Mouse (Mus musculus) layer of hippocampus, adult 9-11 months (tissue): ENCODE results near the gene Pllp.
A peak's percentile ranks its signal among the peaks of the same experiment; 100 is the strongest.

Source experiments
- DNase-seq: peaks from one replicate; pipeline ENCODE4 v3.0.0; 2022

Pllp gene

DNA sequence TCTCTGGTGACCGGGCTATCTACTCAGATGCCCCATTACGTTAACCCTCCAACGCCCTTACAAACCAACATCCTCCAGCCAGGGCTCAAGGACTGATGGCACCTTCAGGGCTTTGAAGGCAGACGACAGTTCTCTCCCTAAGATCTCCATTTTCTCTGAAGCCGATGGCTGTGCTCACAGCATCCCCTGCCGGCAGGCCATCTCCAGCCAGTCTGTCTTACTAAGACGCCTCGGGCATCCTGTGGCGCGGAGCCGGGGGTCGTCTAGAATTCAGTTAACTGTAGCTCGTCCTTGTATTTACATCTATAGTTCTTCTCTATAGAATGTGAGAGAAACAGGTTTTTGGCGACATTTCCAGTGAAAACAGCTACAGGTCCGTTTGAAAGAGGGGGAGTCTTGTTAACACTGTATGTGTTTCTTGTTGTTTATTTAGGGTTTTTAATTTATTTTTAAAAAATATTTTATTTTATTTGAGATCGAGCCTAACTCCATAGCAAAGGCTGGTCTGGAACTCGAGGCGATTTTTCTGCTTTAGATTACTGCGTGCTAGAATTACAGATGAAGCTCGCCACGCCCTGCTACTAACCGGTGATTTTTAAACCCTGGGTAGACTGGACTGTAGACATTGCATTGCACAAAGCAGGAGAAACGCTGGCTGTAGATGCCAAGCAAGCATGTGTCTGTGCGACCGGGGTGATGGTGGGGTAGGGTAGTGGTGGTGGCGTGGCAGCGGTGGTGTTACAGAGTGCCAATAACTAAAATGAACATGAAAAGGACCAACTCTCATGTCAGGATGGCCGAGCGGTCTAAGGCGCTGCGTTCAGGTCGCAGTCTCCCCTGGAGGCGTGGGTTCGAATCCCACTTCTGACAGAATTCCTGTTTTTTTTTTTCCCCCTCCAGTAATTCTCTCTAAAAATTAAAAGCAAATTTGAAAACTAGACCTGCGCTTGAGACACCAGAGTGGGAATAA lies 7.1 kb upstream of the Pllp start:
- peak; percentile 83 for DNase-seq

DNA sequence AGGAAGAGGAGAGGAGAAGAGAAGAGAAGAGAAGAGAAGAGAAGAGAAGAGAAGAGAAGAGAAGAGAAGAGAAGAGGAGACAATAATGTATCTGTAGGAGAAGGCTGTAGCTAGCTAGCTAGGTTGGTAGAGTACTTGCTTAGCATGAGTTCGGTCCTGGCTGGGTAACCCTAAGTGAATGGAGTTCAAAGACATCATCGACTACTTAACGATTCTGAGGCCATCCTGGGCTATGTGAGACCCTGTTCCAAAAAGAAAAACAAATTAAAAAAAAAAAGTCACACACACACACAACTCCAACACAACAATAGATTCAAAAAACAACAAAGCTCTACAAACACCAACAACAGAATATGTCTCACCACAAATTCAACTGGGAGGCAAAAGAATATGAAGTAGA lies 6.1 kb upstream of the Pllp start:
- DNase-seq: no peak

DNA sequence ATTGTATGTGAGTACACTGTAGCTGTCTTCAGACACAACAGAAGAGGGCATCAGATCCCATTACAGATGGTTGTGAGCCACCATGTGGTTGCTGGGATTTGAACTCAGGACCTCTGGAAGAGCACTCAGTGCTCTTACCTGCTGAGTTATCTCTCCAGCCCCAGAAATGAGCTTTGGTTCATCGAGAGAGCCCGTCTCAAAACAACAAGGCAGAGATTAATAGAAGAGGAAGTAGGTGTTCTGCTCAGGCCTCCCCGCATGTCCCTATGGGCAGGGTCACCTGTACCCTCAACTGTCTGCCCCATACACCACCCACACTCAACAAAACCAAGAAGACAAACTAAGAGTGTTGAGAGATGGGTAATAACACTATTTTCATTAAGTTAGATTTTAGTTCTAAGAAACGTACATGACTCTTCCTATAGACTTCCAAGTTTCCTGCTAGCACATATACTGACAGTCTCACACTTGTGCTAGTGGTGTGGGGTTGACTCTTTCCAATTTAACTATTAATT lies 4.4 kb upstream of the Pllp start:
- no peak for DNase-seq

DNA sequence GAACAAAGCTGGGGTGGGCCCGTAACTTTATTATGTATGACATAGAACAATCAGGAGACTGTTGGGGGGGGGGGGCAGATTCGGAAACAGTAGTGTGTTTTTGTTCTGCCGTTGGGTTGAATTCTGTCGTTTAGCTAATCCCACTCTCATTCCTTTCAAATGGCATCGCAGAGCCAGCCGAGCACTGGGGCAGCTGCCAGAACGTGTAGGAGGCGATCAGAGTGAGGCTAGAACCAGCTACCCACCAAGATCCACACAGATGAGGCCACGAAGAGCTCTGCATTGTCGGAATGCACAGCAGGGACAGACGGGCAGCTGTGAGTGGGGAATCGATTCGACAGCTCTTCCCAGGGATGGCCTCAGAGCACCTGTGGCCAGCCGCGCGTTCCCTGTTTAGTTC lies 3.3 kb upstream of the Pllp start:
- peak; percentile 71 for DNase-seq

DNA sequence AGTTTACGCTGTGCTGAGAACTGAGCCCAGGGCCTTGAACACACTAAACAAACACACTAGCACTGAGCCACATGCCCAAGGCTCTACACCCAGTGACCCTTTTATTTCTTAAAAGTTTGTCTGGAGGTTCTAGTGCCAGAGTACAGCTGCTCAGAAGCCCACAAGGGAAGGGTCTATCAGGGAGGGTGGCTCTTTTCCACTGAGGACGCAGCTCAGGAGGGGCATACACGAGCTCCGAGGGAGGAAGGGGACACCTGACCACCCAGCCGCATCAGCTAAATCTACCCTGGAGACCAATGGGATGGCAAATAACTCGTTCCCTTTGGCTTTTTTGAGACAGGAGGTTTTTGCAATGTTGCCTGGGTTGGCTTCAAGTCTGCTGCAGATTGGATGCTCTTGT lies 1.9 kb upstream of the Pllp start:
- DNase-seq: no peak

DNA sequence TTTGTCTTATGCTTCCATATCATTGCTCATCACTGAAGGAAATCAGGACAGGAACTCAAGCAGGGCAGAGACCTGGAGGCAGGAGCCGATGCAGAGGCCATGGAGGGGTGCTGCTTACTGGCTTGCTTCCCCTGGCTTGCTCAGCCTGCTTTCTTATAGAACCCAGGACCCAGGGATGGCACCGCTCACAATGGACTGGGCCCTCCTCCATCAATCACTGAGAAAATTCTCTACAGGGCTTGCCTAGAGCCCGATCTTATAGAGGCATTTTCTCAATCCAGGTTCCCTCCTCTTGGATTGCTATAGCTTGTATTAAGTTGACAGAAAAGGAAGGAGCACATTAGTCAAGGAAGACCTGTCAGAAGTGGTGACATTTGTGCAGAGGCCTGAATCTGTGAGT lies 488 bp upstream of the Pllp start:
- no peak for DNase-seq

DNA sequence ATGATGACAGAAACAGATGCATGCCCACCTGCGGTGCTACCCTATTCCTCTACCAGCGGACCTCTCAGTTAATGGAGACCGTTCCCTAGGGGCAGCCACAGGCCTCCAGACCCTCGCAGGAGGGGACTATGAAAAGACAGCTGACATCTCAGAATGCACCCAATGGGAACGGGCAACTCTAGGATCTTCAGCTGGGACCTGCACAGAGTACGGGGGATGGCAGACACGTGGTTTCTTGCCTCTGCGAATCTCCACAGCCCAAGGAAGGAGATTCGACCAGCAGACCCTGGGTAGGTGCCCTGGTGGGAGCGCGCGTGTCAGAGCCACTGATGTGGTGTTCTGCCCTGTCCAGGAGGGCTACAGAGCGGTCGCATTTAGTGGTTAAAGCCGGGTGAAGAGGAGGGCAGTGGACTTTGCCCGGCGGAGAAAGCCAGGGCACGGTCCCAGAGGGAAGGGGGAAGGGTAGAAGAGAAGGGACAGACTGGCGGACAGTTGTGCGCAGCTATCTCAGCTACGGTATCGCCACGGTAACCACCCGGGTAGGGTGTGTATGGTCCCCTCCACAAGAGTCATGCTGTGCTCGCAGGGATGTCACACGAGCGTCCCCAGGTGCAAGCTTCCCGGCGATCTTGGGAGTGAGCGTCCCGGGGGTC lies 611 bp downstream of the Pllp start:
- no peak for DNase-seq

DNA sequence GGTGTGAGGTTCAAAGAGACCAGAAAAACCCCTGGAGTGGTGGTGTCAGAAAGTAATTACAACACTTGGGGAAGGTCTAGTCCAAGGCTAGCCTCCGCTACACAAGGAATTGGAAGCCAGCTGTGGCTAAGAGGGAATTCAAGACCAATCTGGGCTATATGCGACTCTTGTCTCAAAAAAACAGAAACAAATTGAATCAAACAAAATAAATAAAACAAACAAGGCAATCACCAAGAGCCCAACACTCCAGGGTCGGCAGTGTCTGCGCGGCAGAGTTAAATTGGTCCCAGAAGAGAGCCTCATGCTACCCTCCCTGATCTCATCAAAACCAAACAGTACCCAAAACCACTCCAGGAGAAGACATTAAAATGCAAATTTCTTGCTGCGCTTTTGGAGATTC lies 1.4 kb downstream of the Pllp start:
- no peak for DNase-seq

DNA sequence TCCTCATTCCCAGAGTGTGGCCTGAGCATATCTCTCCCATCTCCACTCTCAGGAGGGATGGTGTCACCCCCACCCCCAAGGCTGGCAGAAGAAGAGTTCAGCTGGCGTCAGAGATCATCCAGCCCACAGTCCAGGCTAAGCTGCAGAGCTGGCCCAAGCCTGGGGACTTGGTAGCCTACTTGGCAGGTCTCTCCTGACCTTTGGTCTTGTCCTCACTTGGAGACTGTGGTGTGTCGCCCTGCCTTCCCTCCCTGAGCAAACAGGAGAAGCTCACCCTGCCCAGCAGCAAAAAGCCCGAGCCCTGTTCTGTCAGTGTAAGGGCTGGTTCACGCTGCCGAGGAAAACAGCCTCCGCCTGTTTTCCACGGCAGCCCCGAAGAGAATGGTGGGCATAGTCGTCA lies 10.1 kb downstream of the Pllp start:
- DNase-seq: no peak

DNA sequence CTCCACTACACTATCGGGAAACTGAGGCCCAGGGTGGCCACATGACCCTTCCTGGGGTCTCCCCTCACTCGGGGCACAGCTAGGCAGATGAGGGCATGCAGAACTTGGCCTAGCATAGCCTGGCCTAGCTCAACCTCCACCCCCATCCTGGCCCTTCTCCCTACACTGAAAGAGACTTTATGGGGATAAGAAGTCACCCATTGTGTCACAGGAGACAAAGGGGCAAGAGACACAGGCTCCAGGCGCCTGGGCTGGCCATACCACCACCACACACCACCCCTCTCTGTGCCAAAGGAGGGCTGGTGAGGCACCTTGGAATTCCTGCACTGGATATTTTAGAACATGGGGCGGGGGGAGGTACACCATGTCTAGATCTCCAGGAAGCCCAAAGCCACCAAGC lies 11.8 kb downstream of the Pllp start:
- peak; percentile 65 for DNase-seq

DNA sequence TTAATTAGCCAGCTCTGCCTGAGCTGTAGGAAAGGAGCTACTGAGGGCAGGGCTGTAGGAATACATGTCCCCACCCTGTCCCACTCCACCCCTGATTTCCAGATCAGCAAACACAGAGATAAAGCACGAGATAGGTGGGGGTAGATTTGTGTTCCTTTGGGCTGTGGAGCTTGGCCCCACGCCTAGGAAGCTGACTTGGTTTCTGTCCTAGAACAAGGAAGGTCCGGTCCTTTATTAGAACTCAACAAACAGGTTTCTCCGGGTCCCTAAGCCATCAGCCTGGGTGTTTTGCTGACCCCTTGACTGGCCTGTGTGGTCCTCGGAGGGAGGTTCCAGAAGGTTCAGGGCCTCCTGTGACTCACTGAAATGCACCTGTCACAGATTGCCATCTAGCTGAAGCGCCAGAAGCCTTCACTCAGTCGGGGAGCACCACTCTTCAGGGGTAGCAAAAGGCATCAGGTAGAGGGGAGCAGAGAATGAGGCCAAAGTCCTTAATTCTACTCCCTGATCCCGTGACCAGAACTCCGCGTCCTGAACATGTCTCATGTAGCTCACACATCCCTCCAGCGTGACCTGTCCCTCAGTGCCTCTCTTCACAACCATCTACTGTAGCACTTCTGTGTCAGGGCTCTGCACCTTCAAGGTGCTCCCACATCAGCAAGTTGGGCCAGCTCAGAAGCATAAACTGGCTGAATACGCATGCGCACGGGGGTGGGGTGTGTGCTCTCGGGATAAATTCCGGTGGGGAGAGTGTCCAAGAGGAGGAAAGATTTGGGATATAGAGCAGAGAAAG lies 13.2 kb downstream of the Pllp start:
- no peak for DNase-seq

DNA sequence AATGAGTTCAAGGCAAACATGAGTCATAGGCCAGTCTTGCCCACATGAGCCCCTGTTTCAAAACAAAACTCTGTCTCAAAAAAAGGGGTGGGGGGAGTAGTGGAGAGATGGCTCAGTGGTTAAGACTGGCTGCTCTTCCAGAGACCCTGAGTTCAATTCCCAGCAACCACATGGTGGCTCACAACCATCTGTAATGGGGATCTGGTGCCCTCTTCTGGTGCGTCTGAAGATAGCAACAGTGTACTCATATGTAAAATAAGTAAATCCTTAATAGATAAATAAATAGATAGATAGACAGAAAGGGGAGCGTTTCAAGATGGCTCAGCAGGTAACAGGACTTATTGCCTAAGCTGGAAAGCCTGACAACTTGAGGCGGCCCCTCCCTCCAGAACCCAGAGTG lies 15.7 kb downstream of the Pllp start:
- DNase-seq: no peak

DNA sequence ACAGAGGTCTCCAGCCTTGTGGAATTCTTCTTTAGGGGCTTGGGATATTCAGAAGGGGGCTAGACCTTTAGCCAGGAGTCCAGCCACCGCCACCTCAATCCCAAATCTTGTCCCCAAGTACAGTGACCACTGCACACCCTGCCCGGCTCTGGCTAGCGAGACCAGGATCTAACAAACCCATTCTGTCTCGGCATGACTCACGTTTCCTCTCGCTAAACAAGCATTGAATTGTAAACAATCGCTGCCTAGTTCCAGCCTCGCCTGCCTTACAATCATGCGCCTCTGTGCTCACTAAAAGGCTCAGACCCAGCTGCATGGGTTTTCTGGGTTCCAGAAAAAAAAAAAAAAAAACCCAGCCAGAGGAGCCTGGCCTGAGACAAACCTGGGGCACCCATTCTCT lies 17.5 kb downstream of the Pllp start:
- DNase-seq: peak; percentile 83

DNA sequence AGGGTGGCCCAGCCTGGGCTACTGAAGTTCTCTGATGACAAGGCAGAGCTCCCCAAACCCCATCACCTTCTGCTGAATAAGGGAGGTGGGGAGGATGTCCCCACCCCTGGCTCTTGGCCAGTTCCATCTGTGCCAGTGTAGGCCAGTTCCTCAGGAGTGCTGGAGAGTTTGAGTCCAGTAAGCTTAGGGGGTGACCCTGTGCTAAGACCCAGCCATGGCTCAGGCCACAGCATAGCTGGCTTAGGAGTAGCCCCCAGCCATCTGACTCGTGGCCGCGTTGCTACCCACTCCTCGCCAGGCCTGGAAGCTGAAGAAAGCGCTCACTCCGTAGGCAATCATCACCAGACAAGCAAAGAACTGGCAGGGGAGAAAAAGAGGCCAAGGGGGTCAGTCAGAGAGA lies 20.2 kb downstream of the Pllp start:
- DNase-seq: no peak

DNA sequence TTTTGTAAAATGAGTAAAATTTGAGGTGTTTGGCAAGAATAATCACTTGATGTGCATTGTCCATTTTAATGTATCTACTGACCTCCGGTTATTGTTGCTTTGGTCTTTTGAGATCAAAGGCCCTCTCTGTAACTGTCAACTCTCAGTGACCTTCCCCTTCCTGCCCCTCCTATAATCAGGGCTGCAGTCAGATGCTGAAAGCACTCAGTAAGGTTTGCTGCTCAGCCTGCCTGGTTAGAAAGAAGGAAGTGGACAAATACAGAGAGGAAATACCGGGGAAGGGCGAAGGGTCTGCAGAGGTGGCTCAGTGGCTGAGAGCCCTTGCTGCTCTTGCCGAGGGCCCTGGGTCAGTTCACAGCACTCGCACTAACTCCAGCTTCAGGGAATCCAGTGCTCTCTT lies 21.7 kb downstream of the Pllp start:
- DNase-seq: no peak

DNA sequence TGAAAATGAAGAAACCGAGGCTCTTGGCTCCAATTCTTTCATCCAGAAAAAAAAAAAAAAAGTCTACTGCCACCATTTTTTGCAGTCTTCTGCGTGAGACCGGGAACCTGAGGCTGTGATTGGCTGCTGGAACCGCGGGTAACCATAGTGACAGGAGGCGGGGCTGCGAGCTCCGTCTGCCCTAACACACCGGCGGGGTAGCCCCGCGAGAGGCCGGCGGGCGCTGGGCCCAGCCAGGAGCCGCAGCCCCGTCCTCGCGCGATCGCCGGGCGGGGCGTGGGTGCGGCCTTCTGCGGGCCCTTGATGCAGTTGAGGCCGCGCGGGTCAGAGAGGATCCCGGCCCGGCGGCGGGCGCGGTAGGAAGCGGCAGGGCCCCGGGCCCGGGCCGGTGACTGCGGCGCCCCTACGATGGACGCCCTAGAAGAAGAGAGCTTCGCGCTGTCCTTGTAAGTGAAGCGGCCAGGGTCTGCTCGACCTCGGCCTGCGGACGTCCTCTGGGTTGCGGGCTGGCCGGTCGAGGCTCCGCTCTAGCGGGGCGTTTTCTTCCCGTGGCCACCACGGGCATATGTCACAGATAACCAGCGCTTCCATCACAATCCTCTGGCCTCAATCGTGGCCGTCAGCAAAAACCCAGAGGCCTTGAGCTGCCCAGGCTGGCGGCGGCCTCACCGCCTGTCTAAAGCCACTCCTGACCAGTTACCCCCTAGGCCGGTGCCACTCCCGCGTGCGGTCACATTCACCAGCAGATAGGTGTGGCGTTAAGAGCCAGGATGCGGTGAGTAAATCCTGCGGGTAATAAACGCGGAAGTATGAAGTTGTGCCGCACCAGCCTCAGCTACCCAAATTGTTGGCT lies 29.4 kb downstream of the Pllp start, which contains the start of gene Arl2bp:
Gene Arl2bp (plus strand): TSS at position 145 of the 853 bp plus-strand sequence.
- peak; percentile 97 for DNase-seq

DNA sequence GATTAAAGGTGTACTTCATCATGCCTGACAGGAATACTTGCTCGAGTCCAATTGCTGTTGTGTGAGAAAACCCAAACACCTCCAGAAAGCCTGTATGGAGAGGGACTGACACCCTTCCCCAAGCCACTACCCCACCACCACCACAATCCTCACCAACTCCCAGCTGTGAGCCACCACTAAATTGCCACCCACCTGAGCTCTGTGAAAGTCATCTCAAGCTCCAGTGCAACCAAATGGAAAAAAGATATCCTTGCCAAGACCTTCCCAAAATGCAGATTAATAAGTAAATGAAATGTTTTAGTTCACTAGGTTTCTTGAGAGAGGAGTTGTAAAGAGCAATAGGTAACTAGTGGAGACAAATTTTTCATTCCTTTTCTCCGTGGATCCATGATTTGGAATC lies 31.4 kb downstream of the Pllp start:
- DNase-seq: no peak

DNA sequence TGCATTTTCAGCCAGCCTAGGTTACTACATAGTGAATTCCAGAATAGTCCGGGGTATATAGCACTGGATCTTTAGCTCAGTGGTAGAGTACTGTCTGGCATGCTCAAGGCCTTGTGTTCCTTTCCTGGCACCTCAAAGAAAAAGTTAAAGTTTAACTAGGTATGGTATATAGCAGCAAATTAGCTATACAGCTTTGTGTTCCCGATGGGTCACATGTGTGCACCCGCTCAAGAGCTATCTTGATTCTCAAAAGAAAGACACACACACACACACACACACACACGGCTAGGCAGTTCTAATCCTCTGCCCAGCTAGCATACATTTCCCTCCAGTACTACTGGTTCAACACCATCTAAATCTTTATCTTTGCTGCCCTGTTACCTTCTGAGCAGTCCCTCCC lies 35.7 kb downstream of the Pllp start:
- no peak for DNase-seq

DNA sequence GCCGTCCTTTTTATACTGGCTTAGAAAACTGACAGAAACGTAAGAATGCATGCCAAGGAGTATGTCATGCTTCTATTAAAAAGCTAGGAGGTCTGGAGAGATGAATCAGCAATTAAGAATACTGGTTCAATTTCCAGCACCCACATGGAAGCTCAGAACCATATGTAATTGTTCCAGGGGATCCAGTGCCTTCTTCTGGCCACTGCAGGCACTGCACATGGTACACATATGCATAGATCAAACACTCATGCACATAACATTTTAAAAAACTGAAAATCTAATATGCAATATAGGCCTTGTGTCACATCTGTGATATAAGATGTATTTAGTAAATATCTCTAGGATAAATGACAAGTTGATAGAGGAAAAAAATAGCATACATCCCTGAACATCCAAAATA lies 38.0 kb downstream of the Pllp start:
- DNase-seq: no peak

DNA sequence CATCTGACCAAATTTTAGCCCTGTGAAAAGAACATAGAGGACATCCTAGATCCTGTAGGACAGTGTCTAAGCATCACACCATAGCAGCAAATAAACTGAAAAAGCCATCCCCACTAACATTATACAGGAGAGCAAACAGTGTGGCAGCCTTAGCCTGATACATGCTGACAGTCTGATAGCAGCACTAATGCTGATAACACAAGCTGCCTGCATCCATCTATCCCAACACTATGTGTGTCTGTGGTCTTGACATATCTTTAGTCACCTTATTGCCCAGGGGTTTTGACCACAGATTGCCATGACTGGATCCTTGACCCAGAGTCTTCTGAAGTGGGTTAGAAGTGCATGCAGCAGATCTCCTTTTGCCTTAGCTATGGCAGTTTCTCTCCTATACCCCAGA lies 41.1 kb downstream of the Pllp start:
- no peak for DNase-seq

DNA sequence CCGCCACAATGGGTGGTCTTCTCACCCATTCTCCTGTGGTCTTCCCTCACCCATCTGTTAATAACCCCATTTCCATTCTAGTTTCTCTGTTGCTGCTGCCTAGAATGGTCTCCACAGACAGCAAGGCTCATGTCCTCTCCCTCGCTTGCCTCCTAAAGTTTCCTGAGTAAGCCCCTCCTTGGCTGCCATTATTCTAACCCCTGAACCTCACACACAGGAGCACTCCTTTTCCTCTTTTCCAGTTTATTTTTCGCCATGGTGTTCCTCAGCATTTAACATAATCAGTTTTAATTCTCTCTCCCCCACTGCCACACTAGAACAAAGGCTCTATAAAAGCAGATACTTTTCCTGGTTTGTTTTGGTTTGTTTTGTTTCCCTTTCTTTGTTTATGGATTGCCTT lies 43.1 kb downstream of the Pllp start:
- no peak for DNase-seq

DNA sequence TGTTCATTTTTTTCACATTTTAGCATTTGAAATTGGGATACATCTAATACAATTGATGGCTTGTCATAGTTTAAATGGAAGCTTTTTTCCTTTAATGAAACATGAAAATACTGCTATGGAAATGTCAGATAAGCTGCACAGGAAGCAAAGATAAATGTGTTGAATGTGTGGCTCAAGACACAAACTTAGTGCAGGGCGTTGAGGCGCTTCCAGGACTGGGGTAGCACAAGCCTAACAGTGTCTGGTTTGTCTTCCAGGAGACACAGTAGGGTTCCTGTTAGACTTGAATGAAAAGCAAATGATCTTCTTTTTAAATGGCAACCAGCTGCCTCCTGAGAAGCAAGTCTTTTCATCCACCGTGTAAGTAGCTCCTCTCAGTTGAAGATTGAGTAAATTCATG lies 46.6 kb downstream of the Pllp start:
- DNase-seq: no peak
